Mouse (Mus musculus) right cerebral cortex, postnatal 14 days (tissue): ENCODE measurements around the gene Sertad2.

Experiments used
- DNase-seq: peaks from one replicate; pipeline ENCODE4 v3.0.0; 2022

The Sertad2 gene

DNA sequence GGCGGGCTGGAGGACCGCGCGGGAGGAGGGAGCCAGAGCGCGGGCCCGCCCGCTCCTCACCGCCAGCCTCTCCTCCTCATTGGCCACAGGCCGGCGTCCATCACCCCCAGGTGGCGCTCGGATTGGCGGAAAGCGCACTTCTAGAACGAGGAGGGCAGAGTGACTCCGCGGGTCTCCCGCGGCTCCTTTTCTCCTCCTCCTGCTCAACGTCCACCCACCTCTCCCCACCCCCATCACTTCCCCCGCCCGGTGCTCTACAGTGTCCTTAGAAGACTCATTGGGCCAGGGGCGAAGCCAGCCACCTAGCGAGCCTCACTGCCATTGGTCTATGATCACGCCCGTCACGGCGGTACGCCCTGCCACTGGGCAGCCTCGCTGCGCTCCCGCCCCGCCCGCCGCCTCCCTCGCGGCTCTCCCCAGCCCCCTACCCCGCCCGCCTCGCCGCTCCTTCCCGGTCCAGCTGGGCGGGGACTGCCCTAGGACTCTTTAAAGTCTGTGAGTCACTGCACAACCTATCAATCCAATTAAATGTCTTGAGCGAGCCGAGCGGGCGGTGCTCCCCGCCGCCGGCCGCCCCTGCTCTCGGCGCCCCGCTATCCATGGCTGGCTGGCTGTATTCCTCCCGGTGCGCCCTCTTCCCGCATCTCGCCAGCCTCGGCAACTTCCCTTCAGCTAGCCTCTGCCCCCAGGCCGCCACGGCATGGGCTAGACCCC lies at the start of gene Sertad2:
TSS of gene Sertad2 (plus strand) at position 515 of the 714 bp plus-strand sequence.
- DNase-seq, result peak; percentile 100

DNA sequence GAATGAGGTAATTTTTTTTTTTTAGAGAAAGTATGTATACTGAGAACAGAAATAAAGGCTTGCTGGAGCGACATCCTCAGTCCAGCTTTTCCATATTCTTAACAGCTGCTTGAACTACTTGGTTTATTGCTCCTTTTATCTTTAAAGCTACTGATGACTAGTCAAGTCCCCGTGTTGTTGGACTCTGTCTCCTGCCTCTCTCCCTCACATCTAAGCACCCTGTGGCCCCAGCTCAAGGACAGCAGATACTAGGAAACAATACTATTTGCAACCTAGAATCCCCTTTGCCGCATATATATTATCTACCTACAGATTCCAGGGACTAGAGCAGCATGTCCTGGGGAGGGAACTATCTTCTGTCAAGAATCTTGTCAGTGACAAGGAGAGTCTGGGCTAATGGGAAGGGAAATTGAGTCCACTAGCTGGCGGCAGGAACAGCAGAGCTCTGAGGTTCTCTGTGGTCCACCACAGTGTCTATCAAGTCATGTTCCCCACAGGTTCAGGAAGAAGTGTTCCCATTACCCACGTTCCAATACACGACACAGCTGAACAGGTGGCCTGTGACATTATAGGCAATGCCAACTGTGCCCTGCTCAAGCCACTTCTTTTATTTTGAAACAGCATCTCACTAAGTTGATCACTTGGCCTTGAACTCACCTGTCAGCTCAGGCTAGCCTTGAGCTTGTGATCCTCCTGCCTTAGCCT lies 49.0 kb upstream of the Sertad2 start:
- DNase-seq, result no peak

DNA sequence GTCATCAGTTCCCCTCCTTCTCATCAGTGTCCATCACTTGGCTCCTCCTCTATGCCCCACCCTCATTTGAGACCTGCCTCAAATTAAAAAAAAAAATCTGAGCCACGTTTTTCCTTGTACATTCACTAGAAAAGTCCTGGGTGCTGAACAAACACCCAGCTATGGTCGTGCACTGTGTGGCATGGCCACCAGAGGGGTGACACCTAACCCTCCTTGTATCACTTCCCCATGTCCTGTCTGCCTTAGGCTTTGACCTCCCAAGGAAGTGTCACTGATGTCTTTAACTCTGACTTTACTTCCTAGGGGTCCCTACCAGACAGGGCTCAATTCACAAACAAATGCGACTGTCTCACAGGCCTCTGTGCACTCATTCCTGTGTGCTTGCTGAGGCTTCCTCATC lies 42.5 kb upstream of the Sertad2 start:
- DNase-seq, result no peak

DNA sequence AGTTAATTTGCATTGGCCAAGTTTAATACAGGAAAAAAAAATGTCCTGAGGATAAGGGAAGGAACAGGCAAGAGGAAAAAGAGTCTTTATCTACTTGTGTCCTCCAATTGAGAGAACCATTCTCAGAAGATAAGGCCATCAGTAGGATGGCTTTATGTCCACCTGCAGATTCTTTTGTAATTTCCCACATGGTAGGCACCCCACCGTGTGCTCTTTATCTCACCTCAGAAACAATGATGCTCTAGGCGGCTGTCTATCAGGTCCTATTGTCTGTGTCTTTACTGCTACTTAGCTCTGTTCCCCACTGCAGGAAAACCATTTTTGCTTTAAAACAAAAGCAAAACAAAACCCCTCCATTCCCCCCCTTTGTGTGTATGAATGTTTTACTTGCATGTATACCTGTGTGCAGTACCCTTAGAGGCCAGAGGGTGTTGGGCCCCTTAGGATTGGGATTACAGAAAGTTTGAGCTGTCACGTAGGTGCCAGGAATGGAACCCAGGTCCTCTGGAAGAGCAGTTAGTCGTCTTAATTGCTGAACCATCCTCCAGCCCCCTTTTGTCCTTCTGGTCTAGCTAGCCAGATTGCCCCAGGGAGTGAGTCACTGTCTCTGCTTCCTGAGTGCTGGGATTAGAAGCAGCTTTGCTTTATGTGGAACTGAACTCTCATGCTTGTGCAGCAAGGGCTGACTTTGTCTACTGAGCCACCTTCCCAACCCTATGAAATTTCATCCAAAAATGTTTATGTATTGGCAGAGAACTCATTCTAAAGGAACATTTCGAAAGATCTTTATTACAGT lies 41.7 kb upstream of the Sertad2 start:
- no peak for DNase-seq

DNA sequence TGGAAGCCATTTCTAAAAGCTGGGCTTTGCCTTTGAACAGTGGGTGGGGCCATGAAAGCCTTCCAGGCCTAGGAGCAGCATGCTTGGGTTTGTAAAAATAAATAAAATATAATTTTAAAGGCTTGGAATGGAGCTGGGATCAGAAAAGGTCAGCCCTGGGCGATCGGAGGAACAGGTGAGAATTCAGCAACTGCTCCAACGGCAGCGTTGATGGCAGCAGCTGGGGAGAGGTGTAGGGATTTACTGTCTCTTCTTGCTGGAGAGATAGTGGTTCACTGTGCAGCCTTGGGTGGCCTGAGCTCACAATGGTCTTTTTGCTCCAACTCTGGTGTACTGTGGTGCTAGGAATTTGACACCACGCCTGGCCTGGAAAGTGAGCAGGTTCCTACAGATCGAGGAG lies 29.5 kb upstream of the Sertad2 start:
- DNase-seq, result no peak

DNA sequence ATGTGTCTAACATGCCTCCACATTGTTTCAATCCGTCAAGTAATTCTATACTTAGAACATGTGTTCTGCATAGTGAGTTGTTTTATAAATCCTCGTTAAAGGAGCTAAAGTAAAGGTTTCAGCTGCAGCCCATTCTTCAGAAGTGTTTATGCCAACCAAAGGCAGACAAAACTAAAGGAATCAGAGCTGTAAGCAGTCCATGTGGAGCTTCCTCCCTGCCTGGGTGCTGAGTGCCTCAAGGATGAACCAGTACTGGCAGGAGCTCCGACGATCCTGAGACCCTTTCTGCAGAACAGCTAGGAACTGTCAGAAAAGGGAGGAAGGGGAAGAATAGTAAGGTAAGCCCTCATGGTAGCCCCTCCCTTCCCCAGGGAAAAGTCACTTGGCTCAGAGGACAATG lies 28.3 kb upstream of the Sertad2 start:
- DNase-seq, result no peak

DNA sequence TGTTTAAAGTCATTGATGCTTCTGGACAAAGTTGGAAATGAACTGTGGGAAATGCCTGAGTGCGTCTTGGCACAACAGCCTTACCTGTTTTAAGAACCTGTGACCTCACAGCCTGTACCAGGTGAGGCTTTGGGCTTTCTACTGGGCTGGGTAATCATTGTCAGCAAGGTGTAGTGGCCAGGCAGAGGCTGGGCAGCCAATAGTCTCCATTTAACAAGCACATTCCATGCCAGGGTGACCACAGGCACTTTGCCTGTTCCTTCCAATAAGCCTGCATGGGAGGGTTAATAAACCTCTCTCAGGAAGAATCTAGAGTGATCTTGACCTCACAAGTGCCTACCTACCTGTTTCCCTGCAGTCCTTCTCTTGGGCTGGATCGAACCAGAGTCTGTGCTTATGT lies 21.7 kb upstream of the Sertad2 start:
- DNase-seq, result no peak

DNA sequence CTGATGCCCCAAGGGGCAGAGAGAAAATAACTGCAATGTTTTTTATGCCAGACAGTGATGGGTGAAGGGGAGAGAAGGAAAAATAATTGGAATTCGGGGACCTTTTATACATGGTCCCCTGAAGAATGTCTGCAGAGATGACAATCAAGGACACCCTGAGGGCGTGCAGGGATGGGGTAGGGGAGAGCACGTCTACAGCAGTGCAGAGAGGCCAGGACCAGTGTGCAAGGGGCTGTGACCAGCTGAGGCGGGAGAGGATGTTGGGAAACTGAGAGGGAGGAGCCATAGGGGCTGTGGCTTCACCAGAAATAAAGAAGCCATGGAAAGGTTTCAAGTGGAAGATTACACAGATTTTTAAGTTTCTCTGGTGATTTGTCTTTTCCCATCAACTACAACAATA lies 20.3 kb upstream of the Sertad2 start:
- no peak for DNase-seq

DNA sequence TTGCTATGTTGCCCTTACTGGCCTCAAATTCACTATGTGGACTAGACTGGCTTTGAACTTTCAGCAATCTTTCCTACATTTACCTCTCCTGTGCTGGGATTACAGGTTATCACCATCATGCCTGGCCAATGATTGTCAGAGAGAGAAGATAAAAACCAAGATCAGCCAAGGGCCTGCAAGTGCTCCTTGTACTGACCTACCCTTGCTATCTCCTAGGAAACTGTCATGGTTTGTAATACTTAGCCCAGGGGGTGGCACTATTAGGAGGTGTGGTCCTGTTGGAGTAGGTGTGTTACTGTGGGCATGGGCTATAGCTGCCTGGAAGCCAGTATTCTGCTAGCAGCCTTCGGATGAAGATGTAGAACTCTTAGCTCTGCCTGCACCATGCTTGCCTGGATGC lies 18.6 kb upstream of the Sertad2 start:
- no peak for DNase-seq

DNA sequence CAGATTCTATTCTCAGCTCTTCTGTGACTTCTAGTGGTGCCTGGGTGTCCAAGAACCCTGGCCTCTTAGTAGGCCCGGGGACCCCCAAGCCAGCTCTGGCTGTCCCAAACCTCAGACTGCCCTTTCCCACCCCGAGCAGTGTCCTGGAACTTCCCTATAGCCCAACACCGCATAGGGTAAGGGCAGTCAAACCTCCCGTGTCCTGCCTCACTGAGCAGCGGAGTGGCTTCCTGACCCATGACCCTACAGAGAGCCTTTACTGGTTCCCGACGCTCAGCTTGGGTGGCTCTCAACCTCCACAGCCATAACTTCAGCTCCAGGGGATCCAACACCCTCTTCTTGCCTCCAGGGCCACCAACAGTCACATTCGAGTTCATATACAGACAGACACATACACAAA lies 17.1 kb upstream of the Sertad2 start:
- DNase-seq, result no peak

DNA sequence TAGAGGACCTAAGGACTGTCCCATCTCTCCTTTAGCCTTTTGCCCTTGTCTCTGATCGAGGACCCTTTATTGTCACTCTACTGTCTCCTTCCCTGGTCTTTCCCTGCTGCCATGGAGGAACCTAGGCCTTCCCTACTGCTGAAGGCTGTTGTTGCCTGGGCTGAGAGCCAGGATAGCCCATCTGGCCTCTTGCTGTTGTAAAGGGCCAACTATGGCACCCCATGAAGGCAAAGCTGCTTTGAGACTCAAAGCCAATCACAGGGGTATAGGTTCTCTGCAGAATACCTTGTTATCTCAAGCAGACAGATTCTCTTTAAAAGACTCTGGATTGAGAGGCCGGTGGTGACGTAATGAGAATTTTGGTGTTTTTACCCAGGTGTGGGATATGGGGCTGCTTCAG lies 15.2 kb upstream of the Sertad2 start:
- DNase-seq, result no peak

DNA sequence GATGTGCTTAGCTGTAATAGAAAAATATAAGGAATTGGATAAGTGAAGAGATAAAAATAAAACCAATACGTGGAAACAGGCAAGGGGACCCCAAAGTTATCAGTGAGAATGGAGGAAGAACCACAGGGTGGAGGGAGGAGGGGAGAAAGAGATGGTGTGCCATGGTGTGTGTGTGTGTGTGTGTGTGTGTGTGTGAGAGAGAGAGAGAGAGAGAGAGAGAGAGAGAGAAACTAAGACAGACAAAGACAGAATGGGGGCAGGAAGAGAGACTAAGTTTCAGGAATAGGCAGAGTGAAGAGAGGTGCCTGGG lies 11.4 kb upstream of the Sertad2 start:
- DNase-seq, result no peak

DNA sequence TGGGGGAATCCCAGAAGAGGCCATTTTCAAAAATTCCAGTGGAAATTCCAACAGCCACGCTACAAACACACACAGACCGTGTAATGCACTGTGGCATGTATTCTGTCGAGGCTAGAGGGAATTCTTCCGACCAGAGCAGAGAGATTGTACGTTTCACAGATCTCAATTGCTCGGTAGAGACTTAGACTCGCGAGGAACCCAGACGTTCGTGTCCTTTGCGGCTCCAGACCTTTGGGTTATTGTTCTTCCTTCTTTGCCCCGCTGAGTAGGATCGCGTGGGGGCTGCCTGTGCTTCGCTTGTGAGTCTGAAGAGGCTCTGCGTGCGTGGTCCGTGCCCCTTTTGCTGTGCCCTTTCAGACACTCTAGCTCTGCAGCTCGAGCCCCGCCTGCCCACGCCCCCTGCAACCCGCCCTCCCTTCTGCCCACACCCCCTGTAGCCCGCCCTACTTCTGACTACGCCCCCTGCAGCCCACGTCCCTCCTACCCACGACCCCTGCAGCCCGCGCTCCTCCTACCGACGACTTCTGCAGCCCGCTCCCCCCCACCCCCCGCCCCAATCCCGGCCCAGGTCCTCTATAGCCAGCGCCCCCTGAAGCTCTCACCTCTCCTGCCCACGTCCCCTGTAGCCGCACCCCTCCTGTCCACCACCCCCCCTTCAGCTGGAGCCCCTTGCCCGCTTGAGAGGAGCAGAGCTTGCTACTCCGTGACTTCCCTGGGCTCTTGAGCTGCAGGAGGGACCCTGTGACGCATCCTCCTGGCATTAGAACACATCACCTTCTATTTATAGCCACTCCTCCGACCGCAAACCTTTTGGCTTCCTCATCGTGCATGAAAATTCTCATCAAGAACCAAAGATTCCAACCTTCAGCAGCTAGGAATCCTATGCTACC lies 10.8 kb upstream of the Sertad2 start:
- DNase-seq, result peak; percentile 41

DNA sequence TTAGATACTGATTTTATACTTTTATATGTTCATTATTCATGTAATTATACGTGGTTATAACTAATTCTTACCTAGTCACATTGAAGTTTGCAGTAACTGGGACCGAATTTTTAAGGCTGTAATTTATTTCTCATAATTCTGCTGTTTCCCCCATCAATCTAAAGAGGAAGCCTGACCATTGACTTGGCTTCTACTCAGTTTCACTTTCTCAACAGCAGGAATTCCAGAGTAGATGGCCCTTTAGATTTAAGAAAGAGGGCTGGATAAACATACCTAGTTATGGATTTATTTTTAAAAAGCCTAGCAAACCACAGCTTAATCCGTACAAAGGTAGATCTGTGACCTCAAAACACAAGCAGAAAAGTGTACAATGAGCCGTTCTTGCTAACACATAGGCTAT lies 9.8 kb upstream of the Sertad2 start:
- no peak for DNase-seq

DNA sequence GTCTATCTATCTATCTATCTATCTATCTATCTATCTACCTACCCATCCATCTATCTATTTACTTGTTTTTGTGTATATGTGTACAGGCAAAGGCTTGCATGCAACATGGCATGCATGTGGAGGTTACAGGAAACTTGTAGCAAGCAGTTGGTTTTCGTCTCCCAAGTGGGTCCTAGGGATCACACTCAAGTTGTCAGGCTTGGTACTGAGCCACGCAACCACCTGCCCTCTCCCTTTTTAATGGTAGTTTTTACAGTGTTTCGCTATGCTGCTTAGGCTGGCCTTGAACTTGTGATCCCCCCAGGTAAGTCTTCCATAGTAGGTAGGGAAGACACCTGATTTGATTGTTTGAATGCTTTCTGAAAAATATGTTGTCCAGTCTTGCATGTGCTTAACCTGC lies 5.8 kb upstream of the Sertad2 start:
- no peak for DNase-seq

DNA sequence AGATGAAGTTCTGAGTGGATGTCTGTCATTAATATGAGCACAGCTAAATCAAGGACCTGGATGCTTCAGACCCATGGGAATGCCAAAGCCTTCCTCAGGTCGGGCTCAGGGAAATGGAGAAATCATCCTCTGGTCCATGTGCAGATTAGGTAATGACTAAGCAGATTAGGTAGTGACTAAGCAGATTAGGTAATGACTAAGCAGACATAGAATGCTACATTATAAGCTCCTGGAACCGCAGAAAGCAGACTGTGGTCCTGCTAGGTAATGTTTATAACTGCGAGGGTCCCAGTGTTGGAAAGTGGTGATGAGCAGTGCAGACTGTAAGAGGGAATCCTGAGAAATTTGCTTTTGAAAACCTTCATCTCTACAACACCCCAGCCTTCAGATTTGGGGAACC lies 4.6 kb upstream of the Sertad2 start:
- no peak for DNase-seq

DNA sequence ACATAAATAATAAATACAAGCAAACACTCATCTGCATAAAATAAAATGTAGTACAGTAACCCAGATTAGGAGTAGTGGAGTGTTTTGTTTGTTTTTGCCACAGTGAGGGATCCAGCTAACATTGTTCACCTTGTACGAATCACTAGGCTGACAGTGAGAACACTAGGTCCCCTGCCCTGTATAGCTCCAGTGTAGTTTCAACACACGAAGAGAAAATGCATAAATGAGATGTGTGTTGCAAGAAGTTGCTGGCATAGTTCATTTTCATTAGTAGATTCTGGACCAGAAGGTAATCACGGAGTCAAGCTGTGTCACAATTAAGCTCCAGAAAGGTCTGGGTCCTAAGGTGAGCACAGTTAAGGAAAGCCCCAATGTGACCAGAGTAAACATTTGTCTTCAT lies 1.8 kb upstream of the Sertad2 start:
- DNase-seq, result no peak

DNA sequence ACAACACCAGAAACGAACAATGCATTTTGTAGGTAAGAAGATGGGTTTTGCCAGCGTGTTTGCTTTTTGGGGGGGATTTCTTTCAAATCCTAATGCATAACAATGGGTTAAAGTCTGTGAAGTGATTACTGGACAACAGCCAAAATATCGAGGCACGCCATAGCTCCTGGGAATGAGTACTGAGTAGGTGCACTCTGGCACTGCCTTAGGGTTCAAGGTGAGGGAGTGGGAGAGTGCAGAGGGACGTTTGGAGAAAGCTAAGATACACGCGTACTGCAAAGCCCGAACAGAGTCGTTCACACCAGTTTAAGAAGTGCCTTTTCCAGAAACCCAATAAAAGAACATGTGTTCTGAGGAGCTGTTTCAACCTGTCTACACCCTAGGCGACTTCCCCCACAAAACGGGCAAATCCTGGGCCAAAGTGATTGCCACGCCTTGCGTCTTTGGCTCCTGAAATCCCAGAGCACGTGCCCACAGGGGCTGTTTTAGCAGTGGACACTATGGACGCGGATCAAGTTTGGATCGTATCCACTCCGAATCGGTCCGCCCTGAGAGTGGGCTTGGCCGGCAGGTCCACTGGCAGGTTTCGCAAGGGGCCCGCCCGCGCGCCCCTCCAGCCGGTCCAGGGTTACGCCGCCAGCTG lies 937 bp upstream of the Sertad2 start:
- DNase-seq, result no peak

DNA sequence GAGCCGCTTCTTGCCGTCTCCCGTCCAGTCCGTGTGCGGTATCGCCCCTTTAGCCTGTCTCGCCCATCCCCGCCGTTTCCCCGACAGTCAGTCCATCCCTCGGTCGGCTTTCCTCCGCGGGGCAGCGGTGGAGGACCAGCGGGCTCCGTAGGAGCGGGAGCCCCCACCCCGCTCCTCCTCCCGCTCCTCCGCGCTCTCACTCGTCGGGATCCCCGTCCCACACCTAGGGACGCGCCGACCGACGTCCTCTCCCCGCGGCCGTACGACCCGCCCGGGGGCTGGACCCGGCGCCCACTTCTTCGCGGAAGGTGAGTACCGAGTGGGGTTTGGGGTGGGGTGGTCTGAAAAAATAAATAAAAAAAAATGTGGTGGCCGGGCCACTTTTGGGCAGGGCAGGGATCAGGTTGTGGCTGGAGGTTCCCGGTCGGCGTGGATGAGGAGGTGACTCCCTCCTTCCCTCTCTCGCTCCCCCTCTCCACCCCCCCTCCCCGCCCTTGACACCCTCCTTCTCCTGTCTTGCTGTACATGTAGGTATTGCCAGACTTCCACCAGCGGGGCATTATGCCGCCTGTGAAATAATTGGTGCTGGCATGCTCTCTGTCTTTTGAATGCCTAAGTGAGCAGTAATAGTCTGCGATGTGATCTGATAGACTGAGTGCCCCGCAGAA lies 534 bp downstream of the Sertad2 start:
- DNase-seq, result peak; percentile 53

DNA sequence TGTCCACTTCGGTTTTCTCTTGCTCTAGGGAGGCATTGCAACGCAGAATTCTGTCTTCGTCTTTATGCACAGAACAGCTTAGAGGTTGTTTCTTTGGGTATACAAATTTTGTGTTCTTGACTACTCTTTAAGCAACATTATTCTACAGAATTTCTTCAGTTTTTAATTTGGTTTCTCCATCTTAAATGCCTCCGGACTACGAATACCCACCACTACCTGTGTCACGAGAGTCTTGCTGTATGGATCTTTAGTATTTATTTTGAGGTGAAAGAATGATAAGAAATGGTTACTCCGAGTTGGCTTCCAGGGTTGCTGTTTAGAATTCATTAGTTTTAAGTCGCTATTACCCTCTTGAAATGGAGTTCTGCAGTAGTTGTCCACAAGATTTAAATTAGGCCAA lies 1.3 kb downstream of the Sertad2 start:
- no peak for DNase-seq

DNA sequence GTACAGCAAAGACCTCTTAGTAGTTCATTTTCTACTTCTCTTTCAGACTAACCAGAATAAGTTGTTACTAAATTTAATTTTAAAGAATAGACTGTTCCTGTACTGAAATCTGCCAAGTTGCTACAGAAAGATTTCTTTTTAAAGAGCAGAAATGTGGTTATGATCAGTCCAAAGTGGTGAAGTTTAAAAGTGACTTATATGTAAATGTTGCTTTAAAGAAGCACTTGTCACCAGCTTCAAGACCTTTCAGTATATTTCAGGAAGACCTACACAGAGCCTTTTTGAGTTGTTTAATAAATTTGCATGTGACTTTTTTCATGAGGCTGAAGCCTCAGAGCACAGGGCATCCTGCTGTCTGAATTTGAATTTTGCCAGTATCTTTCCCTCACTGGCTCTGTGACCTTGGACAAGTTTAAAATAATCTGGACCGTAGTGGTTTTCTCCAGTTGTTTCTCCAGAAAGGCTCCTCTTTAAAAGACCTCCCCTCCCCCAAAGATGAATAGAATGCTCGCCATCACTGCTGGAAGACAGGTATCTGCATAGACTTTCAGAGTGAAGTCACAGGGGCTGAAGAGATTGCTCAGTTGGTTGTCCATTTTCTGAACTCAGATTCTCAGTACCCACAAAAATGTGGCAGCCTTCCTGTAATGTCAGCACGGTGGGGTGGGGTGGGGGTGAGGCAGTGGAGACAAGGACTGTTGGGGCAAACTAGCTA lies 1.9 kb downstream of the Sertad2 start:
- no peak for DNase-seq
